Mouse (Mus musculus) MEL (cell line): Measurements from ENCODE around the gene Phf21a. TPM values are rescaled to one million over a fixed set of nuclear protein-coding genes. Genes with fewer than 3 reads are reported as not detected.

Experiments used
- DNase-seq: peaks from one replicate; pipeline ENCODE4 v3.0.0; 2011; ENCODE audit warnings: low read depth, low spot score
- H3K27ac ChIP-seq: 2 replicates; pipeline ENCODE4 v1.5.1; 2012; ENCODE audit warnings: low read depth, mild to moderate bottlenecking, control low read depth, low read length, moderate library complexity; ENCODE audit not compliant: control insufficient read depth
- H3K27me3 ChIP-seq, 2 experiments: fragments of 150-350 bp in 1 of 2; sonication (generic) in 1 of 2; 2 replicates each; pipeline ENCODE4 v1.6.1; 2012; ENCODE audit warnings: low read length in 2 of 2, mild to moderate bottlenecking in 2 of 2, improper control_type of control experiment in 1 of 2, moderate library complexity in 1 of 2; ENCODE audit not compliant: insufficient read depth in 2 of 2, control insufficient read depth in 1 of 2
- H3K36me3 ChIP-seq, 2 experiments: 2 replicates each; pipeline ENCODE4 v1.6.1; 2012 to 2014; ENCODE audit warnings: low read length in 2 of 2, improper control_type of control experiment in 1 of 2, inconsistent platforms in 1 of 2, mild to moderate bottlenecking in 1 of 2; ENCODE audit not compliant: insufficient read depth in 2 of 2, control insufficient read depth in 1 of 2
- H3K4me1 ChIP-seq, 2 experiments: fragments of 150-350 bp in 1 of 2; sonication (generic) in 1 of 2; 2 replicates each; pipeline ENCODE4 v1.6.1; 2012; ENCODE audit warnings: low read length in 2 of 2, improper control_type of control experiment in 1 of 2, mild to moderate bottlenecking in 1 of 2; ENCODE audit not compliant: insufficient read depth in 2 of 2, control insufficient read depth in 1 of 2
- H3K4me3 ChIP-seq, 2 experiments: fragments of 150-350 bp in 1 of 2; sonication (generic) in 1 of 2; 2 replicates each; pipeline ENCODE4 v1.5.1; 2012; ENCODE audit warnings: low read depth in 2 of 2, low read length in 2 of 2, mild to moderate bottlenecking in 2 of 2, moderate library complexity in 2 of 2, control low read depth in 1 of 2, improper control_type of control experiment in 1 of 2; ENCODE audit not compliant: control insufficient read depth in 1 of 2, insufficient read depth in 1 of 2
- H3K79me2 ChIP-seq: 2 replicates; pipeline ENCODE4 v1.6.1; 2012; ENCODE audit warnings: mild to moderate bottlenecking, low read length, moderate library complexity; ENCODE audit not compliant: control insufficient read depth, poor library complexity, insufficient read depth
- H3K9ac ChIP-seq: 2 replicates; pipeline ENCODE4 v1.6.1; 2012; ENCODE audit warnings: low read depth, mild to moderate bottlenecking, control low read depth, low read length, moderate library complexity; ENCODE audit not compliant: control insufficient read depth, poor library complexity, severe bottlenecking
- H3K9me3 ChIP-seq: fragments of 150-350 bp; sonication (generic); replicated peaks from 2 replicates; pipeline ENCODE4 v1.6.1; 2012; ENCODE audit warnings: mild to moderate bottlenecking, low read length, improper control_type of control experiment, moderate library complexity; ENCODE audit not compliant: insufficient read depth
- BHLHE40 ChIP-seq: IDR thresholded peaks from 2 replicates; pipeline ENCODE4 v1.6.1; 2012; ENCODE audit warnings: low read depth, mild to moderate bottlenecking, inconsistent platforms, low read length, improper control_type of control experiment, borderline replicate concordance
- CHD1 ChIP-seq: IDR thresholded peaks from 2 replicates; pipeline ENCODE4 v1.6.1; 2012; ENCODE audit warnings: low read depth, mild to moderate bottlenecking, inconsistent platforms, low read length, improper control_type of control experiment
- CTCF ChIP-seq, 3 experiments: IDR thresholded peaks in 2 of 3; conservative IDR thresholded peaks in 1 of 3; 2 replicates each; pipeline ENCODE4 v1.5.1; 2011 to 2012; ENCODE audit warnings: low read length in 3 of 3, low read depth in 2 of 3, mild to moderate bottlenecking in 2 of 3, improper control_type of control experiment in 1 of 3, inconsistent platforms in 1 of 3, mixed read lengths in 1 of 3, moderate library complexity in 1 of 3; ENCODE audit not compliant: control insufficient read depth in 1 of 3, insufficient read depth in 1 of 3, poor library complexity in 1 of 3, severe bottlenecking in 1 of 3
- ELF1 ChIP-seq: IDR thresholded peaks from 2 replicates; pipeline ENCODE4 v1.6.1; 2014; ENCODE audit warnings: low read depth, mild to moderate bottlenecking, inconsistent platforms, low read length, improper control_type of control experiment, moderate library complexity
- EP300 ChIP-seq, 2 experiments: IDR thresholded peaks; 2 replicates each; pipeline ENCODE4 v1.6.1; 2011; ENCODE audit warnings: improper control_type of control experiment in 2 of 2, low read length in 2 of 2, low read depth in 1 of 2, mild to moderate bottlenecking in 1 of 2
- ETS1 ChIP-seq: IDR thresholded peaks from 2 replicates; pipeline ENCODE4 v1.6.1; 2012; ENCODE audit warnings: low read depth, mild to moderate bottlenecking, inconsistent platforms, low read length, improper control_type of control experiment, moderate library complexity
- GABPA ChIP-seq: IDR thresholded peaks from 2 replicates; pipeline ENCODE4 v1.6.1; 2012; ENCODE audit warnings: low read depth, mild to moderate bottlenecking, inconsistent platforms, low read length, improper control_type of control experiment, moderate library complexity
- GATA1 ChIP-seq: IDR thresholded peaks from 2 replicates; pipeline ENCODE4 v1.6.1; 2011; ENCODE audit warnings: low read depth, low read length, improper control_type of control experiment
- HCFC1 ChIP-seq: IDR thresholded peaks from 2 replicates; pipeline ENCODE4 v1.6.1; 2012; ENCODE audit warnings: low read depth, mild to moderate bottlenecking, inconsistent platforms, low read length, improper control_type of control experiment, moderate library complexity
- JUND ChIP-seq: IDR thresholded peaks from 2 replicates; pipeline ENCODE4 v1.6.1; 2011; ENCODE audit warnings: low read depth, mild to moderate bottlenecking, improper control_type of control experiment, low read length
- KAT2A ChIP-seq: conservative IDR thresholded peaks from 2 replicates; pipeline ENCODE4 v1.6.1; 2012; ENCODE audit warnings: low read depth, low read length, improper control_type of control experiment, inconsistent platforms
- MAFK ChIP-seq: IDR thresholded peaks from 2 replicates; pipeline ENCODE4 v1.6.1; 2011; ENCODE audit warnings: low read depth, mild to moderate bottlenecking, low read length, improper control_type of control experiment, borderline replicate concordance
- MAX ChIP-seq: IDR thresholded peaks from 2 replicates; pipeline ENCODE4 v1.6.1; 2011; ENCODE audit warnings: low read length, improper control_type of control experiment
- MAZ ChIP-seq: IDR thresholded peaks from 2 replicates; pipeline ENCODE4 v1.6.1; 2012; ENCODE audit warnings: low read depth, mild to moderate bottlenecking, inconsistent platforms, low read length, improper control_type of control experiment
- MEF2A ChIP-seq: IDR thresholded peaks from 2 replicates; pipeline ENCODE4 v1.6.1; 2014; ENCODE audit warnings: low read depth, mild to moderate bottlenecking, inconsistent platforms, low read length, improper control_type of control experiment; ENCODE audit not compliant: poor library complexity, insufficient replicate concordance, severe bottlenecking; ENCODE audit errors: extremely low read depth
- MXI1 ChIP-seq: IDR thresholded peaks from 2 replicates; pipeline ENCODE4 v1.6.1; 2011; ENCODE audit warnings: mild to moderate bottlenecking, low read depth, low read length, improper control_type of control experiment
- MYB ChIP-seq: IDR thresholded peaks from 2 replicates; pipeline ENCODE4 v1.6.1; 2011; ENCODE audit warnings: mild to moderate bottlenecking, low read depth, low read length, improper control_type of control experiment
- NELFE ChIP-seq: IDR thresholded peaks from 2 replicates; pipeline ENCODE4 v1.6.1; 2011; ENCODE audit warnings: low read depth, low read length, improper control_type of control experiment
- POLR2A ChIP-seq, 2 experiments: IDR thresholded peaks; 2 replicates each; pipeline ENCODE4 v1.6.1; 2011 to 2012; ENCODE audit warnings: low read length in 2 of 2, mild to moderate bottlenecking in 2 of 2, control low read depth in 1 of 2, improper control_type of control experiment in 1 of 2, low read depth in 1 of 2, moderate library complexity in 1 of 2; ENCODE audit not compliant: control insufficient read depth in 1 of 2, insufficient read depth in 1 of 2, poor library complexity in 1 of 2
- RAD21 ChIP-seq: IDR thresholded peaks from 2 replicates; pipeline ENCODE4 v1.6.1; 2011; ENCODE audit warnings: mild to moderate bottlenecking, low read depth, low read length, improper control_type of control experiment
- SIN3A ChIP-seq: IDR thresholded peaks from 2 replicates; pipeline ENCODE4 v1.6.1; 2012; ENCODE audit warnings: low read length, improper control_type of control experiment, inconsistent platforms
- SMC3 ChIP-seq: IDR thresholded peaks from 2 replicates; pipeline ENCODE4 v1.6.1; 2011; ENCODE audit warnings: low read depth, low read length, improper control_type of control experiment
- TAL1 ChIP-seq: IDR thresholded peaks from 2 replicates; pipeline ENCODE4 v1.6.1; 2012; ENCODE audit warnings: mild to moderate bottlenecking, inconsistent platforms, low read length, moderate library complexity, mixed read lengths
- TCF12 ChIP-seq: IDR thresholded peaks from 2 replicates; pipeline ENCODE4 v1.6.1; 2014; ENCODE audit warnings: low read depth, mild to moderate bottlenecking, inconsistent platforms, low read length, improper control_type of control experiment, moderate library complexity
- UBTF ChIP-seq: IDR thresholded peaks from 2 replicates; pipeline ENCODE4 v1.6.1; 2012; ENCODE audit warnings: low read depth, mild to moderate bottlenecking, inconsistent platforms, low read length, improper control_type of control experiment, moderate library complexity, borderline replicate concordance; ENCODE audit not compliant: insufficient read depth
- ZC3H11A ChIP-seq: IDR thresholded peaks from 2 replicates; pipeline ENCODE4 v1.6.1; 2012; ENCODE audit warnings: low read depth, mild to moderate bottlenecking, inconsistent platforms, low read length, improper control_type of control experiment
- ZKSCAN1 ChIP-seq: IDR thresholded peaks from 2 replicates; pipeline ENCODE4 v1.6.1; 2012; ENCODE audit warnings: low read depth, mild to moderate bottlenecking, inconsistent platforms, low read length, improper control_type of control experiment, moderate library complexity
- ZMIZ1 ChIP-seq: IDR thresholded peaks from 2 replicates; pipeline ENCODE4 v1.6.1; 2012; ENCODE audit warnings: low read depth, mild to moderate bottlenecking, inconsistent platforms, low read length, improper control_type of control experiment, moderate library complexity
- ZNF384 ChIP-seq: IDR thresholded peaks from 2 replicates; pipeline ENCODE4 v1.6.1; 2012; ENCODE audit warnings: low read depth, mild to moderate bottlenecking, inconsistent platforms, low read length, improper control_type of control experiment
- polyA plus RNA-seq, 2 experiments: library from polyadenylated mRNA; stranded (reverse) in 1 of 2; unstranded in 1 of 2; fragments of >175 nt in 1 of 2; fragments of >200 nt in 1 of 2; gene quantifications; 2 replicates each; pipeline versions ENCODE4 v1.2.1 to v1.2.4; 2012; ENCODE audit warnings: low replicate concordance in 2 of 2, low read depth in 1 of 2; ENCODE audit not compliant: insufficient read length in 2 of 2, insufficient read depth in 1 of 2, missing spikeins in 1 of 2
- total RNA-seq: library from RNA; depleted of rRNA; stranded (reverse); fragments of 300-350 nt; gene quantifications from 2 replicates; pipeline ENCODE4 v1.2.3, GENCODE M21; 2012

Phf21a gene
- total and polyA plus RNA-seq, 3 experiments = 4.7 to 245 (median 15.6) TPM

GRCm38 (mm10) chr2:92052754-92053153, 40.2 kb upstream of the Phf21a start:
- H3K27me3 ChIP-seq = peaks cover 0 to 3% of the 10 kb centered on the region in 2 experiments; a peak in 2 of 4 replicates

GRCm38 (mm10) chr2:92055101-92055813, 37.7 kb upstream of the Phf21a start:
- Histone ChIP-seq H3K36me3 (peaks cover 0 to 20% of the 10 kb centered on the region in 2 experiments; a peak in 2 of 4 replicates), H3K4me1 (peaks cover 3 to 23% of the 10 kb centered on the region in 2 experiments; a peak in 3 of 4 replicates), H3K4me3 (peak overlapping the region; percentile 45 to 62), H3K9ac (peak overlapping the region; percentile 95), H3K79me2 (peaks cover 5% of the 10 kb centered on the region; the same call in 1 of the 2 replicates), H3K9me3 (no peaks in the 10 kb centered on the region), H3K27me3 (no peaks in the 10 kb centered on the region; a peak in 1 of 4 replicates), H3K27ac (peak overlapping the region; percentile 100)
- peak; percentile 99 for DNase-seq
- TF ChIP-seq MXI1 (peak; percentile 30), GABPA (no peak), NELFE (peak; percentile 81), CTCF (IDR thresholded peaks at IDR 0.05 in 2 of 3, conservative IDR thresholded peaks at IDR 0.05 in 1 of 3; ENCODE audit: control insufficient read depth in 1 of 3, insufficient read depth in 1 of 3, low read depth in 2 of 3, low read length in 3 of 3, poor library complexity in 1 of 3, severe bottlenecking in 1 of 3) (no peak), BHLHE40 (no peak), ZKSCAN1 (no peak), UBTF (0 out of 2 replicates have a peak, but pooled peaks have one; percentile 35), ZNF384 (peak; percentile 65), ETS1 (peak; percentile 68), SIN3A (peak; percentile 54; the same call in 1 of the 2 replicates), CHD1 (no peak), JUND (no peak), TAL1 (peak; percentile 50), MAFK (no peak), KAT2A (peak; percentile 37; the same call in 1 of the 2 replicates), MEF2A (no peak), EP300 (IDR thresholded peaks at IDR 0.05; ENCODE audit: low read depth in 1 of 2, low read length in 2 of 2) (peak in 1 of 2 experiments; percentile 84; a peak in 2 of 4 replicates), RAD21 (no peak), ZMIZ1 (peak; percentile 40; the same call in 1 of the 2 replicates), ELF1 (no peak), MYB (no peak), TCF12 (peak; percentile 56; the same call in 1 of the 2 replicates), GATA1 (0 out of 2 replicates have a peak, but pooled peaks have one; percentile 9), ZC3H11A (no peak), MAZ (peak; percentile 92), MAX (peak; percentile 99), SMC3 (peak; percentile 7; the same call in 1 of the 2 replicates)

More at GRCm38 (mm10) chr2:92052754-92053153, 40.2 kb upstream of the Phf21a start:
- H3K9me3 ChIP-seq = no peaks in the 10 kb centered on the region
- peaks cover 3 to 16% of the 10 kb centered on the region in 2 experiments; a peak in 3 of 4 replicates for H3K4me1 ChIP-seq
- TF ChIP-seq MAFK = no peak
- peak; percentile 57 for TF ChIP-seq HCFC1
- TF ChIP-seq TCF12 = no peak
- TF ChIP-seq BHLHE40 = no peak
- TF ChIP-seq CHD1 = no peak
- no peak for TF ChIP-seq POLR2A (IDR thresholded peaks at IDR 0.05; ENCODE audit: control insufficient read depth in 1 of 2, insufficient read depth in 1 of 2, low read depth in 1 of 2, low read length in 2 of 2, poor library complexity in 1 of 2)
- TF ChIP-seq, all 39 proteins: peak for 1
- no peak overlapping the region for H3K27ac ChIP-seq
- H3K36me3 ChIP-seq = peaks cover 0 to 17% of the 10 kb centered on the region in 2 experiments; a peak in 2 of 4 replicates
- H3K4me3 ChIP-seq = no peak overlapping the region
- peaks cover 5% of the 10 kb centered on the region; the same call in 1 of the 2 replicates for H3K79me2 ChIP-seq
- H3K9ac ChIP-seq = no peak overlapping the region
- no peak for DNase-seq
